Mouse (Mus musculus) embryo, embryonic 10.5 days (tissue): ENCODE measurements around the gene Cela2a.

Experiments
- DNase-seq: peaks from one replicate; pipeline ENCODE4 v3.0.0-alpha.2; 2015; ENCODE audit warnings: low spot score

The Cela2a gene

DNA sequence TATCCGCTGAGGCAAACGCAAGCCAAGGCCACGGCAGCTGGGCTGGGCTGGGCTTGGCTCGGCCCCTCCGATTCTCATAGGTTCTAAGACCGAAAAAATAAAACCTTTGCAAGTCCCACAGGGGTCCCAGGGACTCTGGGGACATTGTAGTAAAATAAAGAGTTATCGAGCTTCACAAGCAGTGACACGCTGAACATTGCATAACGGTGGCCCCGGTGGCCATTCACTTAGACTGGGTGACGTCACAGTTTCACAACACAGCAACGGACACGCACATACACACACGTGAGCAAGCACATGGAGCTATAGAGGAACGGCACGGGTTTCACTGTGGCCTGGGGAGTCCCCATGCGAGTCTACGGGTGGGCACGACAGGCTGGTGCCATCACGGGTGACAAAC is 32.5 kb upstream of the Cela2a start:
- no peak for DNase-seq

DNA sequence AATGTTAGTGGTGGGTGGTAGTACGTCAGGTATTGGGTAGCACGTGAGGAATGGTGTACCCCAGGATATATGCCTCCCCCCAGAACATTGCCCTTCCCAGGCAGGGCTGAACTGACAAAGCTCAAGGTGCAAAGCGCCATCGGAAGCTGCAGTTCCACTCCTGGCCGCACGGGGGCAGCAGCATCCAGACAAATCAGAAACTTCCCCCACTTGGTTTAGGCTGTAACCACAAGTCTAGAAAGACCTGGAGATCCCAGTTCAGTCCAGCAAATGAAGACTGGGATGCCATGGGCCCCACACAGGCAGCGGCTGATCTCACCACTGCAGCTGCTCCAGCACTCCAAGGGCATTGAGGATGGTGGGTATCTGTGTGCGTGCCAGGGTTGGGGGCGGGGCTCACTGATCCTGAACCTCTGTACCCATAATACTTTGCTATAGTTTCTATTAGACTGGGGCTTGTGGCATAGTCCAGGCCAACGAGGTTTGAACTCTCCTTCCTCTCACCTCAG is 31.5 kb upstream of the Cela2a start:
- peak; percentile 88 for DNase-seq

GRCm38 (mm10) chr4:141853437-141853836 is 27.5 kb upstream of the Cela2a start:
- DNase-seq = peak; percentile 72

GRCm38 (mm10) chr4:141845999-141846398 is 20.0 kb upstream of the Cela2a start, which contains the start of gene Ctrc:
Ctrc (minus strand) TSS chr4:141846359.
- no peak for DNase-seq

GRCm38 (mm10) chr4:141834536-141835095 is 8.7 kb upstream of the Cela2a start:
- DNase-seq = no peak

DNA sequence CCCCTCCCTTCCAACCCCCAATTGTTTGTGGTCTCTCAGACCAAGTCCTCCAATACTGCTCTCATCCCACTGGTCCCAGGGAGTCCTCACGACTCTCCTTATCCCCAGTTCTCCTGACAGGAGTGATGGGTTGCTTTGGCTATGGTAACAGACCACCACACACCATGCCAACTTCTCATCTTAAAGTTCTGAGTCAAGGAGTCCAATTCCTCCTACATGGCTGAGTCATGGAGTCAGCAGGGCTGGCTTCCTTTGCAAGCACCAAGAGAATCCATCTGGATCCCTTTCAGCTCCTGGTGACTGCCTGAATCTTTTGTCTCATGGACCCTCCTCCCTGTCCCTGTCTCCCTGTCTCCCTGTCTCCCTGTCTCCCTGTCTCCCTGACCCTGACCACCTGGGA is 8.0 kb upstream of the Cela2a start:
- no peak for DNase-seq

DNA sequence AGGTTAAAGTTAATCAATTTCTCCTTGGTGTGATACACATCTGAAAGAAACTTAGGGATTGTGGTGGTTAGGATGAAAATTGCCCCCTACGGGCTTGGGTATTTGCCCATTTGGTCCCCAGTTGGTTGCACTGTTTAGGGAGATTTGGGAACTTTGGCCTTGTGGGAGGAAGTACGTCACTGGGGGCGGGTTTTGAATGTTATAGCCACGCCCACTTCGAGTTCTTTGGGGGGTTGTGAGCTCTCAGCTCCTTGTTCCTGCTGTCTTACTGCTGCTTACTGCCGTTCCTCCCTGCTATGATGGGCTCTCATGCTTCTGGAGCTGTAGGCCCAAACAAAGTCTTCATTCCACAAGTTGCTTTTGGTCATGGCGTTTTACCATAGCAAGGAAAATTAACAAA is 5.4 kb upstream of the Cela2a start:
- no peak for DNase-seq

DNA sequence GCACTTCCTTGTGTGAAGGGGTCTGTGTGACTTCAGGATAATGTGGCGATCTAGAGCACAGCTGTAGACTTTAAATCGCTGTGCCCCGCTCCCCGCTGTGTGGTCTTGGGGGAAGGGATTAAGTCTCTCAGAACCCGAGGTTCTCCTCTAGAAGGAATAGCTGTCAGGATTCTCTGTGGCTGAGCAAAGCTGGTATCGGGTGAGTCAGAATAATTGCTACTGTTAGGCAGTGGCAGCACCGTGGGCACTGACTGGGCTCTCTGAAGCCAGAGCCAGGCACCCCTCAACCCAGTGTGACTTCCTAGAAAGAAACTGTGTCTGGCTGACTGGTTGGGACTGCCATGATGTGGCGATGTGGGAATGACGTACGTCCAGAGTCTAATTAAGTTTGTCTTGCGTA is 4.4 kb upstream of the Cela2a start:
- no peak for DNase-seq

DNA sequence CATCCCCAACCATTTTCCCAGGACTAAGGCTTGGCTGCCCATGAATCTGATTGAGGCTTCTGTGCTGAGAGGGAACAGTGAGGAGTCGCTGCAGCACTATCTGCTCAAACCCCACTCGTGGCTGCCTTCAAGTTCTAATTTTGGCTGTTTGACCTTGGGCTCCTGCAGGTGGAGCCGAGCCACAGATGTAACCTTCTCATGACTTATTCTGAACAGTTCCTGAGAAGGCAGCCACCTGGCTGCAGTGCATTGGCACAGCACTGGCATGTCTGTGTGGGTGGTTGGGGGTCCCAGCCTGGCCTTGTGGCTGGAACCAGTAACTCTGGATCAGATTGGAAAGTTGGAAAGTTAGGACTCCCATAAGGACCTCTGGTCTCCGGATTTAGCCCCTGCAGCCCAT is 2.2 kb upstream of the Cela2a start:
- no peak for DNase-seq

GRCm38 (mm10) chr4:141827401-141827800 is 1.4 kb upstream of the Cela2a start:
- no peak for DNase-seq

GRCm38 (mm10) chr4:141822979-141823378 is 3.0 kb downstream of the Cela2a start:
- DNase-seq = peak; percentile 31

DNA sequence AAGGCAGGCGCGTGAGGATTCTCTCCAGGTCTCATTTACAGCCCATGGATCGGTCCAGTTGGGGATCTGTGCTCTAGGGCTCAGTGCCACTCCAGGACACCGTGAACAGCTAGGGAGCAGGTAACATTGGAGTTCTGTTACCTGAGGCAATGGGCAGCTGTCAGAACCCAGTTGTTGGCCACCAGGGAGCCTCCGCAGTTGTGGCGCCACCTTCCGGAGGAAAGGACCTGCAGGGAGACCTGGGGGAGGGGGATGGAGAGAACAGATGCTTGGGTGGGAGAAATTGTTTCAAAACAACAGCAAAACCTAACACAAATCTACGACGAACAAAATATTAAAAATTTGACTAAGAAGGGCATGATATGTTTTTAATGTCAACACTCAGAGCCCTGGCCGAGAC is 3.9 kb downstream of the Cela2a start:
- DNase-seq = peak; percentile 6

DNA sequence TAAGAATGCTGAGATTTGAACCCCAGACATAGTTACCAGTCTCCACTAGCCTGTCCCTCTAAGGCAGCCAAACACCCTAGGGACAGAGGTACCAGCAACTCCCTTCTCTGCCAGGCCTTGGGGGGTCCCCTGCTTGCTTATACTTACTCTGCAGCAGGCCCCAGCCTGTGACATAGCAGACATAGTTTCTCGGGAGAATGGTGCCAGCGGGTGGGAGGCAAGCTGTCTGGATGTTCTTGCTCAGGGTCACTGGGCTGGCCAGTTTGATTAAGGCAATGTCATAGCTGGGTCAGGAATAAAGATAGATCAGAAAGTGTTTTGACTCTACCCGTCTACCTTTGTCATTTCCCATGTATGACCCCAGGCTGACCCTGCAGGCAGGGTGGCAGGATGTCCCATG is 4.8 kb downstream of the Cela2a start:
- DNase-seq = no peak

- DNase-seq = no peak
These were observed 6.6 kb downstream of the Cela2a start for GRCm38 (mm10) chr4:141819316-141819715.

DNA sequence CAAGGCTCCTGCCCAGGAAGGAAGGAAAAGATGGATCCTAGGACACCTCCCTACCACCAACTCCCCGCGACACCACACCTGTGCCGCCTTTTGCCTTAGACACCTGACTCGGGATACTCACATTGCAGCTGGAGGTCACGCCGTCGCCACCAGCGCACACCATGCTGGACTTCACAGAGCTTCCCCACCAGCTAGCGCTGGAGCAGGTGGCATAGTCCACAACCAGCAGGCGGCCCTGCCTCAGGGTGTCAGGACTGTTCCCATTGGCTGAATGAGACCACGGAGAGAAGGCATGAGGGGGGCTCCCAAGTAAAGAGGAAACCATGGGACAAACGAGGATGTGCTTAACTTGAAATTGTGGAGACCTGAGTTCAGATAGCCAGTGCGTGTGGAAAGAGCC is 7.1 kb downstream of the Cela2a start:
- no peak for DNase-seq

DNA sequence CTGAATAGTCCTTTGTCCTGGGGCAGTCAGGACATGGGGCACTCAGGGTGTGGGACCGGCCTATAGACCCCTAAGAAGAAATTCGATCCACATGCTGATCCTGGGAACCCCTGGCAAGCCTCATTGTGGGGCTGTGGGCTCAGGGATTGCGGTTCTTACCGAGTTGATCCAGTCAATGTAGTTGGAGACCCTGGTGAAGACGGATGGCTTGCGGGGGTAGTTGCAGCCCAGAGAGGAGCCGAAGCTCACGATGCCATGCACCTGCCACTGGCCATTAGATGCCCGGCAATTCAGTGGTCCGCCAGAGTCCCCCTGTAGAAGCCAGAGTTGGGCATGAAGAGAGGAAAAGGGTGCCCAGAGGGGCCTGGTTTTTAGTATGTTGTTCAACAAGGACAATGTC is 8.3 kb downstream of the Cela2a start:
- no peak for DNase-seq

DNA sequence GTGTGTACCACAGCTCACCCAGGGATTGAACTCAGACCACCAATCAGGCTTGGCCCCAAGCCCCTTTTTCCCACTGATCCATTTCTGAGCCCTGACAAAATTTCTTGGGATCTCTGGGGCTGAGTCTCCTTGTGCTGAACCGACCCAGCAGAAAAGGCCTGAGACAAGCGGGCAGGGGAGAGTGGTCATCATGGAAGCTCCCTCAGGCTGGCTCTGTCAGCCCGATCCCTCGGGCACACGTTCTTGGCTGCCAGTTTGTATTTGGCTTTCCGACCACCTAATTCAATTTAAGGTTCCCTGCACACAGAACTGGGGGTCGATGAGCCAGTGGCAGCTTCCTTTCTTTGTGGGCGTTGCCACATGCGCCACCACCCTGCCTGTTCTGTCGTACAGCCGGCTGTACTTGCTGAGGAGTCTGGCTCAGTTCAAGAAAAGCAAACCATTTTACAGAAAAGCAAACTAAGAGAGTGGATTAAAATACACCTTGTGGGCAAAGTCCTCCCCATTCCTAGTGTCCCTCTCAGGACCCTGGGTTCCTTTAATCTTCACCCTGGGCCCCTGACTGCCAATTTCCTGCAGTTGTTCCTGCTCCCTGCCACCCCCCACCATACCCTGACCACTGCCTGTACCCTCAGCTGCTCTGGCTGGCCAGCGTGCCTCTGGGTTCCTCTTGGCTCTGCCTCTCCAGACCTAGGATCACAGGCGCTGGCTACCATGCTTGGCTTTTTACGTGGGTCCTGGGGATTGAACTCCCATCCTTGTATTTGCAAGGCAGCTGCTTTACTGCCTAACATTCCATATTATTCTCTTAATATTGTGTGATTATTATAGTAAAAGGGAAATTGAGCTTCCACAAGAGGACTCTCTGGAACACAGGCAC is 8.9 kb downstream of the Cela2a start:
- no peak for DNase-seq

- no peak for DNase-seq
These were observed 9.7 kb downstream of the Cela2a start for GRCm38 (mm10) chr4:141816267-141816666.

DNA sequence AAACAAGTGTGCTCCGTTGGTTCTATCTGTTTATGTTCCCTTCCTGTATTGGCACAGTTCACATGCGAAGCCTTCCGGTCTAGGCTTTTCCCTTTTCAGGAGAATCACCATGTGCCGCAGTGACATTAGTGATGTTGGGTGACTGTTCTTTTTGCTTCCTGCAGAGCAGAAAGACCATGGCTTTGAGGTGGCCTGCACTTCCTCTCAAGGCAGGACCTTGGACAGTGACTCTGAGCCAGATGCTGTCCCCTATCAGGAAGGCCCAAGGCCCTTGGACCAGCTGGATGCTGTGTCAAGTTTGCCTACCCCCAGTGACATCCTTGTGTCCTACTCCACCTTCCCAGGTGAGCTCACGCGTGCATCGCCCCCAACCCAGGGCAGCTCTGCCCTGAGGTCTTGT is 14.6 kb downstream of the Cela2a start:
- peak; percentile 22 for DNase-seq

DNA sequence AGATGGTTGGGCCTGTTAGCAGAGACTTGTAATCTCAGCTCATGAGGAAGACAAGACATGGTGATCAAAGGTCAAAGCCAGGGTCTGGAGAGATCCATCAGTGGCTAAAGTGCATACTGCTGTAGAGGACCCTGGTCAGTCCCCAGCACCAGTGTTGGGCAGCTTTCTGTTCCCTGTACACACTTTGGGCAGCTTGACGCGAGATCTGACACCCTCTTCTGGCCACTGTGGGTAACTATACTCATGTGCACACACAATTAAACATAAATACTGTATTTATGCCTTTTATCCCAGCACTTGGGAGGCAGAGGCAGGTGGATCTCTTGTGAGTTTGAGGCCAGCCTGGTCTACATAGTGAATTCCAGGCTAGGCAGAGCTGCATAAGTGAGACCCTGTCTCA is 15.0 kb downstream of the Cela2a start:
- no peak for DNase-seq

DNA sequence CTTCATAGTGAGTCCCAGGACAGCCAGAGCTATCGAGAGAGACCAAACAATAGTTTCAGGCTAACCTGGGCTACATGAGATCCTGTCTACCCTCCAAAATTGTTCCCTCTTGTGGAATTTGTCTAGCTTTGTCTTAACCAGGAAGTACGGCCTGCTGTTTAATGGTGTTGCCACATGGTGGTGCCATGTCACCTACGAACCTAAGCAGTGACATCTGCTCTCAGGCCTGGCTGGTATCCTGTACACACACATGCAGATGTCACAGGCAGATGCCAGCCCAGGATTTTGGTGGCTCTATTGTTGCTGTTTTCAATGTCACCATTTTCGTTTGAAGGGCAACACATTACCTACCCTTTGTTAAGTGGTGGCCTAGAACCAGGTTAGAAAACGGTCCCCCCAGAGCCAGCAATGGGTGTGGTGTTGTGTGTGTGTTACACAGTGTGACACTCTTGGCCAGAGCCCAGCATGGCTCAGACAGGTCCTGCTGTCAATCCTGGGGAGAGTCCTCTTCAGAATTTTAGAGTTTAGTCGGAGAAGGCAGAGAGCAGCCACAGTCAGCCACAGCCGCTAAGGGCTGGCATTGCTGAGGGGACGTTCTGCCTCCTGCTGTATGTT is 16.0 kb downstream of the Cela2a start:
- DNase-seq = peak; percentile 67

DNA sequence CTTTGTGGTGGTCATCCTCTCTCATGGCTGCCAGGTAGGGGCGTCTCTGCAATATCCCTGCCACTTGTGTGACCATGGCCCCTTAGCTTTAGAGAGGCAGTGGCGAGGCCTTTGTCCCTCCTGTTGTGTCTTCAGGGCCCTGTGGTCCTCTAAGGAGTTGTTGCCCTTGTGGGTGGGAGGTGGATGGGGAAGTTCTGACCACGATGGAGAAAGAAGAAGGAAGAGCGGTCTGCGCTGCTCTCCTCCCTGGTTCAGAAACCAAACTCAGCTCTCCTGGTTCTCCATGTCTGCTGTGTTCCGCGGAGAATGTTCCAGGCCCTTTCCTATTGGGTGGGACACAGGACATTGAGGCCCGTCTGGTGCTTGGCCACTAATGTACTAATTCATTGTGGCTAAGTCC is 20.1 kb downstream of the Cela2a start:
- no peak for DNase-seq

DNA sequence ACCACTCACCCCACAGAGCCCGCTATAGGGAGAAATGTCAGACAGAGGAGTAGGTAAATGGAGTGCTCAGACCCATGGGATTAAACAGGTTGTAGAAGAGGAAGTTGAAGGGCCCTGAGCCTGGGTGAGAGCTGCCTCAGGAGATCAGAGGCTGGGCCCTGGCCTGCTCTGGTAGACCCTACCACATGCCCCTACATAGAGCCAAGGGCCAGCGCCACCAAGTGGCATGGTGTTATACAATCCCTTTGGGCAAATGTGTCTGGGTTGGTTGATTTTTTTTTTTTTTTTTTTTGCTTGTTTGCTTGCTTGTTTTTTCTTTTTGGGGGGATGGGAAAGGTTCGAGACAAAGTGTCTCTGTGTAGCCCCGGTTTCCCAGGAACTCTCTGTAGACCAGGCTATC is 21.9 kb downstream of the Cela2a start:
- DNase-seq = no peak
